19 mouse cellular contexts compared by ENCODE assay signal in the genomic region with DNA sequence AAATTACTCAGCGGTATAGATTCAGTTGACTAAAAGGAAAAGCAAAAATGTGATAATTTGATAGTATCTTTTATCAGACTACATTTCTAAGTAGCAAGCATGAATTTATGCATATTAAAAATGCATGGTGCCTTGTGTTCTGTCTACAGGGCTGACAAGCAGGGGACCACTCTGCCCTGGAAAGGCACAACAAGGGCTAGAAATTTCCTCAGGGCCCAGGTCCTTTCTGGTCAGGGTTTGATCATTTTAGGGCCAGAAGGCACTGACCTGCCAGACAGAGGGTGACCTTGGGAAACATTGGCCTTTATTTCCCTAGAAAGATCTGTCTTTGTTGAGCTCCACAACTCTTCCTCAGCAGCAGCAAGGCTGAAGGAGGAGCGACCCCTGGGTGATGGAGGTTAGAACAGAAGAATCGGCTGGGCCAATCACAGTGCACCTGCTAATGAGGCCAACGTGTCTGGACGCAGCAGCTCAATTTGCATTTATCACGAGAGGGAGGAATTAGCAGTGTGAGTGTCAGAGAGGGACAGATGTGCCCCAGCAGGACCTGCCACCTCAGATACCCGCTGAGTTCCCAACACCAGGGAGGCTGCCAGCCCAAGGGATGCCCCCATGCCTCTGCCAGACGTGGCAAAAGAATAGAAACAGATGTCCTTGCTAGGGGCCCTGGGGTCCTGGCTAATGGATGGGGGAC.
A peak's percentile ranks its signal among the peaks of the same experiment; 100 is the strongest.
DNase-seq lines count a peak whose midpoint lies in the region; ATAC-seq and TF ChIP-seq lines count a peak whose summit lies in the region.
"Had no signal": no experiment of that assay in that cellular context is flagged by ENCODE, and none has a peak within 500 bp of the region (broad histone marks: within the 10 kb centered on the region; RNA-seq: fewer than 3 reads in every experiment).

No protein-coding gene starts in this region.

- peaks cover 7% of the 10 kb centered on the region for H3K4me1 ChIP-seq in midbrain, embryonic 10.5 days
- no peaks in the 10 kb centered on the region for H3K4me1 ChIP-seq in midbrain, postnatal 0 days (ENCODE audit: insufficient read depth, low read length)
- H3K4me1 ChIP-seq in hindbrain, embryonic 14.5 days (replicated peaks; ENCODE audit: control insufficient read depth, insufficient read depth, low read length): no peaks in the 10 kb centered on the region
- H3K4me1 ChIP-seq: embryonic facial prominence, embryonic 13.5 days; megakaryocyte, embryonic 14.5 days had no signal

- no peak for TF ChIP-seq CTCF in midbrain, postnatal 0 days (IDR thresholded peaks at IDR 0.05)

- H3K27ac ChIP-seq in midbrain, embryonic 10.5 days (replicated peaks): 0 out of 2 replicates have a peak overlapping the region, but pooled peaks have one; percentile 4
- H3K27ac ChIP-seq in midbrain, postnatal 0 days (ENCODE audit: low read depth, low read length): no peak overlapping the region
- no peak overlapping the region for H3K27ac ChIP-seq in hindbrain, embryonic 14.5 days
- H3K27ac ChIP-seq: embryonic facial prominence, embryonic 13.5 days; left cerebral cortex, adult 2 months; limb, embryonic 12.5 days; liver, embryonic 14.5 days had no signal

- WGBS in midbrain, embryonic 10.5 days: 34% methylated on average over 8 of the region's 8 CpGs
- 25% methylated on average over 8 of the region's 8 CpGs for WGBS in midbrain, postnatal 0 days
- 21% methylated on average over 8 of the region's 8 CpGs for WGBS in hindbrain, embryonic 14.5 days

- no peak overlapping the region for H3K9ac ChIP-seq in midbrain, postnatal 0 days (replicated peaks; ENCODE audit: low read length, poor library complexity, severe bottlenecking)
- no peak overlapping the region for H3K9ac ChIP-seq in hindbrain, embryonic 14.5 days
- H3K9ac ChIP-seq: embryonic facial prominence, embryonic 13.5 days; limb, embryonic 12.5 days; liver, embryonic 14.5 days had no signal

- no peak for ATAC-seq in midbrain, postnatal 0 days (ENCODE audit: low FRiP score)
- 0 out of 2 replicates have a peak, but pooled peaks have one; percentile 27 for ATAC-seq in hindbrain, embryonic 14.5 days (ENCODE audit: low FRiP score)
- ATAC-seq: lung, postnatal 0 days had no signal

- H3K4me3 ChIP-seq in midbrain, embryonic 10.5 days: no peak overlapping the region
- no peak overlapping the region for H3K4me3 ChIP-seq in midbrain, postnatal 0 days (ENCODE audit: low read depth, low read length)
- no peak overlapping the region for H3K4me3 ChIP-seq in hindbrain, embryonic 14.5 days (replicated peaks; ENCODE audit: low read length)
- H3K4me3 ChIP-seq: embryonic facial prominence, embryonic 13.5 days; left cerebral cortex, adult 2 months; limb, embryonic 12.5 days; megakaryocyte, embryonic 14.5 days had no signal

- DNase-seq in embryo, embryonic 10 days (ENCODE audit: low spot score): peak; percentile 41
- DNase-seq in embryo, embryonic 9.5 days (ENCODE audit: extremely low spot score): no peak
- no peak for DNase-seq in midbrain, embryonic 10.5 days (ENCODE audit: low spot score)
- no peak for DNase-seq in midbrain, postnatal 0 days (ENCODE audit: low spot score)
- DNase-seq in hindbrain, embryonic 14.5 days (ENCODE audit: low spot score): no peak
- peak; percentile 41 for DNase-seq in retina, embryonic 14.5 days (ENCODE audit: low spot score)
- no peak for DNase-seq in lung, postnatal 4 days
- DNase-seq in spleen, adult 18-20 months: no peak
- DNase-seq: cerebellum, postnatal 25 days; gastrocnemius, postnatal 10 days; kidney, adult 8-10 months; kidney, postnatal 25 days; right cerebral cortex, postnatal 4 days had no signal

- no peaks in the 10 kb centered on the region for H3K27me3 ChIP-seq in midbrain, embryonic 10.5 days (ENCODE audit: low read depth, poor library complexity, severe bottlenecking)
- no peaks in the 10 kb centered on the region for H3K27me3 ChIP-seq in midbrain, postnatal 0 days (ENCODE audit: insufficient read depth, low read length)
- H3K27me3 ChIP-seq in hindbrain, embryonic 14.5 days (ENCODE audit: control insufficient read depth, insufficient read depth, low read length): no peaks in the 10 kb centered on the region
- H3K27me3 ChIP-seq: embryonic facial prominence, embryonic 13.5 days; limb, embryonic 12.5 days; megakaryocyte, embryonic 14.5 days had no signal

- H3K9me3 ChIP-seq in midbrain, embryonic 10.5 days (replicated peaks): no peaks in the 10 kb centered on the region
- no peaks in the 10 kb centered on the region for H3K9me3 ChIP-seq in midbrain, postnatal 0 days (ENCODE audit: low read length)
- H3K9me3 ChIP-seq in hindbrain, embryonic 14.5 days (ENCODE audit: control insufficient read depth, low read length): no peaks in the 10 kb centered on the region
- H3K9me3 ChIP-seq: embryonic facial prominence, embryonic 13.5 days; limb, embryonic 12.5 days had no signal

- no peak overlapping the region for H3K4me2 ChIP-seq in midbrain, postnatal 0 days (ENCODE audit: low read depth, low read length, poor library complexity, severe bottlenecking)
- H3K4me2 ChIP-seq in hindbrain, embryonic 14.5 days (replicated peaks): no peak overlapping the region
- H3K4me2 ChIP-seq: embryonic facial prominence, embryonic 13.5 days; limb, embryonic 12.5 days had no signal

- H3K36me3 ChIP-seq in midbrain, embryonic 10.5 days: no peaks in the 10 kb centered on the region
- H3K36me3 ChIP-seq in midbrain, postnatal 0 days (ENCODE audit: insufficient read depth, low read length): no peaks in the 10 kb centered on the region
- no peaks in the 10 kb centered on the region for H3K36me3 ChIP-seq in hindbrain, embryonic 14.5 days (replicated peaks; ENCODE audit: control insufficient read depth, insufficient read depth)
- H3K36me3 ChIP-seq: embryonic facial prominence, embryonic 13.5 days; limb, embryonic 12.5 days had no signal

Comparison
In these comparisons a context has a peak if more than half of its experiments do, and no peak if none do; other contexts are left out.
1. DNase-seq: peak in embryo, embryonic 10 days (single experiment) and retina, embryonic 14.5 days (single experiment); none in embryo, embryonic 9.5 days (single experiment), midbrain, embryonic 10.5 days (single experiment), midbrain, postnatal 0 days (single experiment), hindbrain, embryonic 14.5 days (single experiment), lung, postnatal 4 days (0 of 2) and spleen, adult 18-20 months (0 of 2).